Mouse (Mus musculus) C2C12 (cell line): ENCODE measurements around the gene Gm28372. TPM values are rescaled to one million over a fixed set of nuclear protein-coding genes. Genes with fewer than 3 reads are reported as not detected.

Experiments
- H3K27me3 ChIP-seq: one replicate; pipeline ENCODE4 v1.6.1; 2011; ENCODE audit not compliant: control insufficient read depth, insufficient read depth, insufficient read length
- H3K36me3 ChIP-seq: one replicate; pipeline ENCODE4 v1.6.1; 2011; ENCODE audit not compliant: control insufficient read depth, insufficient read depth
- H3K4me3 ChIP-seq: one replicate; pipeline ENCODE4 v1.5.1; 2011; ENCODE audit warnings: mild to moderate bottlenecking, control low read depth; ENCODE audit not compliant: poor library complexity, insufficient read depth, severe bottlenecking
- H3K79me2 ChIP-seq: one replicate; pipeline ENCODE4 v1.6.1; 2011; ENCODE audit not compliant: control insufficient read depth, insufficient read depth
- H3K79me3 ChIP-seq: one replicate; pipeline ENCODE4 v1.6.1; 2011; ENCODE audit warnings: low read depth, control low read depth
- H3ac ChIP-seq: one replicate; pipeline ENCODE3; 2011; ENCODE audit warnings: low read depth; ENCODE audit not compliant: control insufficient read depth, insufficient read length
- CEBPB ChIP-seq: IDR thresholded peaks from one replicate; pipeline ENCODE4 v1.6.1; 2011; ENCODE audit warnings: low read depth, mild to moderate bottlenecking, control low read depth, moderate library complexity
- CTCF ChIP-seq: IDR thresholded peaks from one replicate; pipeline ENCODE4 v1.5.1; 2011; ENCODE audit not compliant: control insufficient read depth, insufficient read depth, insufficient read length
- FOSL1 ChIP-seq: IDR thresholded peaks from one replicate; pipeline ENCODE4 v1.8.0; 2011; ENCODE audit warnings: mild to moderate bottlenecking, low read length; ENCODE audit not compliant: poor library complexity, insufficient read depth, severe bottlenecking
- MAX ChIP-seq: IDR thresholded peaks from one replicate; pipeline ENCODE4 v1.6.1; 2011; ENCODE audit warnings: mild to moderate bottlenecking, control low read depth
- MYOD1 ChIP-seq: IDR thresholded peaks from one replicate; pipeline ENCODE4 v1.6.1; 2011; ENCODE audit warnings: low read depth; ENCODE audit not compliant: control insufficient read depth, insufficient read length
- MYOG ChIP-seq: IDR thresholded peaks from one replicate; pipeline ENCODE4 v1.6.1; 2011; ENCODE audit not compliant: control insufficient read depth, insufficient read length; ENCODE audit errors: extremely low read depth
- USF1 ChIP-seq: IDR thresholded peaks from one replicate; pipeline ENCODE4 v1.6.1; 2011; ENCODE audit warnings: low read depth, mild to moderate bottlenecking, control low read depth, moderate library complexity
- polyA plus RNA-seq: library from polyadenylated mRNA; unstranded; fragments of >200 nt; fragmentation: generic; extraction: Trizol; gene quantifications from one replicate; pipeline ENCODE4 v1.2.1, GENCODE M21; 2012; ENCODE audit warnings: missing spikeins

Gm28372 gene
- polyA plus RNA-seq, 1 experiment = not detected

DNA sequence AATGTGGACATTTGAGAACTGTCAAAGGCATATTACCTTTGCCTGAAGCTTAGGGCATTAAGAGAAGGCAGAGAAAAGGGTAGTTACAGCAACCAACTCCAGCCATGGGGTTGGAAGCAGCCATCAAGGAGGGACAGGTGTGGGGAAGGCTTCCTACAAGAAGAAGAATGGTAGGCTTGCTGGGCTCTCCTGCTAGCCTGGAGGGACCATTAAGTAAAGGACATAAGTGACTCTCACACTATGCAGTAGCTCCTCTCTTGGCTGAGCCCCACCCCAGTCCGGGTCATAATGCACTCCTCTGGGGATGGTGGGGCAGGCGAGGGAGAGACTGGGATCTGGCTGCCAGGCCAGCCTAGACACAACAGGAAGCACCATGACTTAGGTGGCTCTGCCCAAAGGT, 1.1 kb downstream of the Gm28372 start, which contains the start of gene Tmem239:
Gene Tmem239 (plus strand): TSS at position 301 of the 400 bp plus-strand sequence.
- TF ChIP-seq MYOG (no peak), MYOD1 (no peak), MAX (no peak), USF1 (no peak), CTCF (no peak), CEBPB (no peak), FOSL1 (no peak)
- no peak within 1 kb of the TSS for H3K4me3 ChIP-seq
- peaks cover 7% of the 10 kb centered on the region for H3K27me3 ChIP-seq
- H3K36me3 ChIP-seq = no peaks in the 10 kb centered on the region
- no peaks in the 10 kb centered on the region for H3K79me2 ChIP-seq
- no peaks in the 10 kb centered on the region for H3K79me3 ChIP-seq
- no peak within 1 kb of the TSS for H3ac ChIP-seq

DNA sequence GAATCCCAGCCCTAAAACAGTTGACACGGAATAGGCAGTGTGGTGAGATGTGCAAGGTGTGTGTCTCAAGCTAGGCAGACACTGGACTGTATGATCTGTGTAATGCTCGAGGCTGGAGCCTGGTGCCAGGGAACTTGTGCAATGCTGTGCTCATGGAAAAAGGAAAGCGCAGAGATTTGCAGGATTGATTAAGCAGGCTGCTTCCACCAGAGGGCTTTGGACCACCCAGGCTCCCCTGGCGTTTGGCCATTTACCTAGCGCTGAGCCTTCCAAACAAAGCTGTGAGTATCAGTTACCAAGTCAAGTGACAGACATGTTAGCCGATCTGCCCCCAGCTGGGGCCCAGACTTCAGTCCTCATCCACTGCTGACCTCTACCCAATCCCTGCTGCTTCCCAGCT, 3.2 kb downstream of the Gm28372 start:
- Histone ChIP-seq H3K79me3 (no peaks in the 10 kb centered on the region), H3K79me2 (no peaks in the 10 kb centered on the region), H3K27me3 (no peaks in the 10 kb centered on the region), H3K36me3 (no peaks in the 10 kb centered on the region), H3K4me3 (no peak overlapping the region), H3ac (no peak overlapping the region)
- no peak for TF ChIP-seq CEBPB
- no peak for TF ChIP-seq MAX
- TF ChIP-seq FOSL1 = no peak
- no peak for TF ChIP-seq MYOG
- TF ChIP-seq USF1 = no peak
- no peak for TF ChIP-seq MYOD1
- no peak for TF ChIP-seq CTCF

DNA sequence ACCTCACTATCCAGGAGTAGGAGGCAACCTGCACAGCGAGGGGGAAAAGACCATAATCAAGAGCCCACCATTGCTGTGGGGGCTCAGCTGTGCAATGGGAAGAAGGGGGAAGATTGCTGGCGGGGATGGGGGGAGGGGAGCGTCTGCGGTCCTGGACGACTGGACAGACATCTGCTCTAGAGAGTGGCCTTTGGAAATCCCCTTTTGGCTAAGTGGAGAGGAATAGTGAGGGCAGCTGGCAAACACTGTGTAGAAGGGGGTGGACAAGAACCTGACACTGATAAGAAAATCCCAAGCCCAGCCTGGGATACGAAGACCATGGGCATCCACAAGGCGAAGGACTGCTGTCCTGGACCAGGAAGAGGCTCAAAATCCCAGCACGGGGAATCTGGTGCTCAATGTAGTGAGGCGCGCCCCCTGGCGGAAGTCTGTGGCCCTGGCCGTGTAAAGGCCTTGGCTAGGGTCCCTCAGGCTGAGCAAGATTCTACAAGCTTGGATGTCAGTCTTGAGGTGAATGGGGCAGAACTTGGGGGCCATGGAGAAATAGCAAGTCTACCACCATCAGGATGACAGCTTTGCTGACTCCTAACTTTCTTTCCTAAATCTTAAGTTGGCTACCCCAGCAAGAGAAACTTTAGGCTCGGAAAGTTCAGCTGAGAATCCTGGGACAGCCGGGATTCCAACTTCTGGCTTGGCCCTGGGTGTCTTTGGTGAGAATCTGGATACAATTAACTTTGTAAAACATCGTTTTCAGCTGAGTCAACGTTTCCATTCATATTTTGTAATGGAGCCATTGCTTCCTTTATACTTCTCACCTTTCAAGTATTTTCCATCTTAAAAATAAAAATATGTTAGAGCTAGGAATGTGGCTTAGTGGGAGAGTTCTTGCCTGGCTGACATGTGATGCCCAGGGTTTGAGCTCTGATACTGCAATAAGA, 6.8 kb downstream of the Gm28372 start:
- TF ChIP-seq MYOG = no peak
- TF ChIP-seq CTCF = peak; percentile 87
- TF ChIP-seq USF1 = no peak
- no peak for TF ChIP-seq CEBPB
- no peaks in the 10 kb centered on the region for H3K27me3 ChIP-seq
- no peaks in the 10 kb centered on the region for H3K36me3 ChIP-seq
- no peak overlapping the region for H3ac ChIP-seq
- H3K79me2 ChIP-seq = no peaks in the 10 kb centered on the region
- H3K79me3 ChIP-seq = no peaks in the 10 kb centered on the region
- H3K4me3 ChIP-seq = no peak overlapping the region

DNA sequence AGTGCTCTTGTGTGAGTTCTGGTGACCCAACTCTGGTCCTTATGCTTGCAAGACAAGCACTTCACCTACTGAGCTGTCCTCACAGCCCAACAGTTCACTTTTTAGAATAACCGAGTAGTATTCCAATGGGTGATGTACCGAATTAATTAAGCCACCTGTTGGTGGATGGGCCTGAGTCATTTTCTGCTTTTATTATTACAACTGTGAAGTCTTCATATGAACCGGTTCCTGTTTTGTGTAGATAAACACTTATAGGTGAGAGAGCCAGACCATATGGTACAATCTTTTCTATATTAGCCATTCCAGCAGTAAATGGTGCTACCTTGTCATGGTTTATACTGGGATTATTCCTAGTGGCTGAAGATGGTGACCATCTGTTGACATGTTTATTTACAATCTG, 7.7 kb downstream of the Gm28372 start:
- no peak overlapping the region for H3ac ChIP-seq
- peaks cover 4% of the 10 kb centered on the region for H3K36me3 ChIP-seq
- TF ChIP-seq USF1 (no peak), MYOD1 (no peak), MYOG (no peak), CEBPB (no peak), FOSL1 (no peak), CTCF (no peak), MAX (no peak)
- H3K4me3 ChIP-seq = no peak overlapping the region
- H3K79me3 ChIP-seq = no peaks in the 10 kb centered on the region
- H3K79me2 ChIP-seq = no peaks in the 10 kb centered on the region
- H3K27me3 ChIP-seq = no peaks in the 10 kb centered on the region

DNA sequence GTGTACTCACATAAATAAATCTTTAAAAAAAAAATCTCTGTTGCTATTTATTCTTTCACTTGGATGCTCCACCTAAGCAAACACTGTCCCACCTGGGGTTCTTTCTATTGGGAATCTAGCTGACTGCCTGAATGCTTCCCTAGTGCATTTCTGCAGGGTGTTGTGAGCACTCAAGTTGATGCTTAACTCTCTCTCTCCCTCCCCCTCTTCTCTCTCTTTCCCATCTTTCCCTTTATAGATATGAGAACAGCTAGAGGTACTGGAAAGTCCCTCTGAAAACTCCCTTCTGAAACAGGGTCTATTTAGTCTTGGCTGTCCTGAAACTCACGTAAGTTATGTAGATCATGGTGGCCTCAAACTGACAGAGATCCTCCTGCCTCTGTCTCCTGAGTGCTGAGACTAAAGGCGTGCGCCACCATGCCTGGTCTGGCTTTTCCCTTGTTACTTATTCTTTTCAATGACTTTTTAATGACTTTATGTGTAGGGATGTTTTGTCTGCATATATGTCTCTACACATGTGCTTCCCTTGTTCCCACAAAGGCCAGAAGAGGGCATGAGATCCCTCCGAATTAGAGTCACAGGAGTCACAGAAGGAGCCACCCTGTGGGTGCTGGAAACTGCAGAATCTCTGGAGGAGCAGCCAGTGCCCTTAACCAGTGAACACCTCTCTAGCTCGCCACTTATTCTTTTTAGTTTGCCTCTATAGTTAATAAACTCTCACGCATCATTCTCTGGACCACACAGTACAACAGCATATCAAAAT, 9.2 kb downstream of the Gm28372 start:
- H3K79me2 ChIP-seq = no peaks in the 10 kb centered on the region
- no peak overlapping the region for H3K4me3 ChIP-seq
- no peak overlapping the region for H3ac ChIP-seq
- no peaks in the 10 kb centered on the region for H3K27me3 ChIP-seq
- TF ChIP-seq FOSL1 (no peak), USF1 (no peak), MAX (no peak), CEBPB (no peak), CTCF (no peak), MYOD1 (no peak), MYOG (no peak)
- peaks cover 13% of the 10 kb centered on the region for H3K36me3 ChIP-seq
- H3K79me3 ChIP-seq = no peaks in the 10 kb centered on the region
